ENCODE assay signal across 8 mouse cellular contexts in the genomic region with DNA sequence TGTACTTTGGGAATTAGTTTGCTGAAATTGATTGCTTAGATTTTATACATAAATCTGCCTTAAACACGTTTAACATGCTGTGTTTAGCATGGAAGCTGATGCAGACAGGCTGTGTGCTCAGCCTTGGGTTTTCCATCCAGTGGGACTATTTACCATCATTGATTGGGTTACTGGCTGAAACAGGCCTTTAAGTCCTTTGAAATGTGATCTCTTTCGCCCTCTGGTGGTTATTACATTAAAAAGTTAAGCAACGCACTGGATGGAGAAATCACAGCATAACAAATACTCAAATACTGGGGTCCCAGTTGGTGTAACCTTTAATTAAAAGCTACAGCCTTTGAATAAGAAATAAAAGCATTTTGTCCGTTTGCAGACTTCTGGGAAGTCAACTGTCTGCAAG.
DNase-seq lines count a peak whose midpoint lies in the region; ATAC-seq and TF ChIP-seq lines count a peak whose summit lies in the region.

No protein-coding gene starts in this region.

- no peaks in the 10 kb centered on the region for H3K4me1 ChIP-seq in lung, postnatal 0 days (ENCODE audit: insufficient read depth, low read depth, low read length)

- H3K27me3 ChIP-seq in lung, postnatal 0 days (replicated peaks; ENCODE audit: insufficient read depth, low read length): no peaks in the 10 kb centered on the region

- no peak overlapping the region for H3K4me2 ChIP-seq in lung, postnatal 0 days (replicated peaks; ENCODE audit: low read depth, low read length)

- TF ChIP-seq EP300 in lung, postnatal 0 days (IDR thresholded peaks at IDR 0.05): no peak

- no peak for DNase-seq in frontal cortex, postnatal 25 days (ENCODE audit: low spot score in 2 of 2)
- peak; percentile 85 for DNase-seq in lung, postnatal 0 days (ENCODE audit: low spot score)
- DNase-seq in lung, adult 18-20 months: no peak
- DNase-seq in embryo, embryonic 11.5 days (ENCODE audit: low read depth, low spot score): peak; percentile 43
- DNase-seq in spleen, postnatal 4 days (ENCODE audit: low spot score in 2 of 2): no peak
- no peak for DNase-seq in urinary bladder, adult 2 months (ENCODE audit: low spot score)

- WGBS in lung, postnatal 0 days: 4% methylated on average over 4 of the region's 4 CpGs

- no peak overlapping the region for H3K4me3 ChIP-seq in lung, postnatal 0 days (ENCODE audit: low read depth, low read length)

- H3K36me3 ChIP-seq in lung, postnatal 0 days (ENCODE audit: insufficient read depth, low read length): no peaks in the 10 kb centered on the region

- ATAC-seq in frontal cortex, adult (ENCODE audit: low TSS enrichment): peak; percentile 27; the same call in 1 of the 2 replicates
- no peak; the same call in 1 of the 2 replicates for ATAC-seq in lung, postnatal 0 days
- 0 out of 2 replicates have a peak, but pooled peaks have one; percentile 27 for ATAC-seq in monocyte, adult 5-6 weeks (replicated peaks; ENCODE audit: insufficient number of reproducible peaks, low FRiP score, low TSS enrichment, poor library complexity, severe bottlenecking)

- H3K9me3 ChIP-seq in lung, postnatal 0 days (ENCODE audit: low read length): no peaks in the 10 kb centered on the region

- no peak overlapping the region for H3K27ac ChIP-seq in lung, postnatal 0 days (ENCODE audit: low read length)

- no peak overlapping the region for H3K9ac ChIP-seq in lung, postnatal 0 days (replicated peaks; ENCODE audit: low read depth)

- TF ChIP-seq CTCF in lung, postnatal 0 days (IDR thresholded peaks at IDR 0.05): peak; percentile 76

Comparison
In these comparisons a context has a peak if more than half of its experiments do, and no peak if none do; other contexts are left out.
1. DNase-seq: peak in lung, postnatal 0 days (single experiment) and embryo, embryonic 11.5 days (single experiment); none in frontal cortex, postnatal 25 days (0 of 2), lung, adult 18-20 months (0 of 2), spleen, postnatal 4 days (0 of 2) and urinary bladder, adult 2 months (single experiment).